Mouse (Mus musculus): ENCODE measurements around the gene Ptms. TPM values are rescaled to one million over a fixed set of nuclear protein-coding genes. Genes with fewer than 3 reads are reported as not detected.

The Ptms gene
- polyA plus RNA-seq, 1 experiment from 2014 or later = 87.8 TPM

GRCm38 (mm10) chr6:124883351-124883750 lies 36.6 kb downstream of the Ptms start:
- H3K36me3 ChIP-seq (ENCODE audit: control insufficient read depth, insufficient read depth, low read length) = no peaks in the 10 kb centered on the region
- no peaks in the 10 kb centered on the region for H3K9me3 ChIP-seq (ENCODE audit: control insufficient read depth, low read length)

GRCm38 (mm10) chr6:124881821-124882220 lies 38.1 kb downstream of the Ptms start:
- H3K9me3 ChIP-seq (ENCODE audit: control insufficient read depth, low read length) = no peaks in the 10 kb centered on the region
- 90% methylated on average over 9 of the region's 9 CpGs for WGBS
- no peak overlapping the region for H3K4me2 ChIP-seq (ENCODE audit: low read depth, low read length)
- H3K9ac ChIP-seq (ENCODE audit: low read depth, low read length) = no peak overlapping the region
- no peak overlapping the region for H3K27ac ChIP-seq (ENCODE audit: low read length)
- no peak overlapping the region for H3K4me3 ChIP-seq (ENCODE audit: low read length)
- H3K4me1 ChIP-seq (ENCODE audit: control insufficient read depth, insufficient read depth, low read length) = no peaks in the 10 kb centered on the region
- no peak for ATAC-seq
- H3K36me3 ChIP-seq (ENCODE audit: control insufficient read depth, insufficient read depth, low read length) = no peaks in the 10 kb centered on the region
- H3K27me3 ChIP-seq (replicated peaks; ENCODE audit: control insufficient read depth, insufficient read depth, low read length) = no peaks in the 10 kb centered on the region

More at GRCm38 (mm10) chr6:124883351-124883750, 36.6 kb downstream of the Ptms start:
- no peaks in the 10 kb centered on the region for H3K27me3 ChIP-seq (replicated peaks; ENCODE audit: control insufficient read depth, insufficient read depth, low read length)
- no peak for ATAC-seq
- no peak overlapping the region for H3K27ac ChIP-seq (ENCODE audit: low read length)
- H3K4me2 ChIP-seq (ENCODE audit: low read depth, low read length) = no peak overlapping the region
- H3K4me1 ChIP-seq (ENCODE audit: control insufficient read depth, insufficient read depth, low read length) = no peaks in the 10 kb centered on the region
- no peak overlapping the region for H3K9ac ChIP-seq (ENCODE audit: low read depth, low read length)
- 78% methylated on average over 10 of the region's 10 CpGs for WGBS
- H3K4me3 ChIP-seq (ENCODE audit: low read length) = no peak overlapping the region

- no peak overlapping the region for H3K27ac ChIP-seq (ENCODE audit: low read length)
These were observed 40.5 kb downstream of the Ptms start for GRCm38 (mm10) chr6:124879390-124879789.

DNA sequence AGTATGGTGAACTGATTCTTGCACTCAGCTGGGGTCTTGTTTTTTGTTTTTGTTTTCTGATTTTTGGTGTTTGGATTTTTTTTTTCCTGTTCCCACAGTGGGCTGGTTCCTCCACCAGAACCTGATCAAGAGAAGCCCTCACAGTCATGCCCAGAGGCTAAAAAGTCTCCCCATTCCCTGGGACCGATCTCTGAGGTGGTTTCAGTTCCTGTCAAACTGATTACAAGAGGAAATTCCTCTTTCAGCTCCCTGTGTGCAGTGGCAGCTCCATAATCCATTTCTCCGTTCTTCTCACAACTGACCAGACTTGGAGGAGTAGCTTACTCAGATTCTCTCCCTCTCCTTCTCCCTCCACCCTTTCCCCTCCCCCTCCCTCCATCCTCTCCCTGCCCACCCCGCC lies 45.6 kb downstream of the Ptms start:
- 53% methylated on average over 2 of the region's 3 CpGs for WGBS
- no peak for ATAC-seq
- H3K4me3 ChIP-seq (ENCODE audit: low read length) = no peak overlapping the region
- no peaks in the 10 kb centered on the region for H3K36me3 ChIP-seq (ENCODE audit: control insufficient read depth, insufficient read depth, low read length)
- H3K4me2 ChIP-seq (ENCODE audit: low read depth, low read length) = no peak overlapping the region
- no peaks in the 10 kb centered on the region for H3K9me3 ChIP-seq (ENCODE audit: control insufficient read depth, low read length)
- no peak overlapping the region for H3K9ac ChIP-seq (ENCODE audit: low read depth, low read length)
- no peaks in the 10 kb centered on the region for H3K27me3 ChIP-seq (replicated peaks; ENCODE audit: control insufficient read depth, insufficient read depth, low read length)
- no peaks in the 10 kb centered on the region for H3K4me1 ChIP-seq (ENCODE audit: control insufficient read depth, insufficient read depth, low read length)
- no peak overlapping the region for H3K27ac ChIP-seq (ENCODE audit: low read length)

More at GRCm38 (mm10) chr6:124879390-124879789, 40.5 kb downstream of the Ptms start:
- no peak for ATAC-seq
- Histone ChIP-seq H3K27me3 (replicated peaks; ENCODE audit: control insufficient read depth, insufficient read depth, low read length) (no peaks in the 10 kb centered on the region), H3K9ac (ENCODE audit: low read depth, low read length) (no peak overlapping the region), H3K36me3 (ENCODE audit: control insufficient read depth, insufficient read depth, low read length) (no peaks in the 10 kb centered on the region), H3K4me2 (ENCODE audit: low read depth, low read length) (no peak overlapping the region), H3K4me1 (ENCODE audit: control insufficient read depth, insufficient read depth, low read length) (no peaks in the 10 kb centered on the region), H3K4me3 (ENCODE audit: low read length) (no peak overlapping the region), H3K9me3 (ENCODE audit: control insufficient read depth, low read length) (no peaks in the 10 kb centered on the region)
- WGBS = 51% methylated on average over 6 of the region's 6 CpGs

DNA sequence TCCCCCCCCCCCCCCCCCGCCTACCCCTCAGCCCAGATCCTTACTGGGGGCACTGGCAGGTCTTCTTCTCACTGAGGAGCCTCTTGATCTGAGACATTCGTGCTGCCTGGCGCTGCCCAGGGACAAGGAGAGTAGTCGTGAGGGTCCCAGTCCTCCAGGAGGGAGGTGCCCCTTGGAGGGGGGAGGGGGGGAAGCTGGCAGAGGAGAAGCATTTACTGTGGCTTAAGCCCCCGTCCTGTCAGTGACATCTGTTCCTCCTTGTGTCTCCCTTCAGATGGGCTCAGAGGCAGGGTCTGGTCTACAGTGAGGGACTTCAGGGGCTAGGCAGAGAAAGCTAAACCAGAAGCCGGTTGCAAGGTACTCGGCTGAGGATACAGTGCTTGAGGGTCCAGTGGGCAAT lies 53.3 kb downstream of the Ptms start:
- Histone ChIP-seq H3K4me2 (ENCODE audit: low read depth, low read length) (no peak overlapping the region), H3K27me3 (replicated peaks; ENCODE audit: control insufficient read depth, insufficient read depth, low read length) (peaks cover 9% of the 10 kb centered on the region; the same call in 1 of the 2 replicates), H3K9me3 (ENCODE audit: control insufficient read depth, low read length) (no peaks in the 10 kb centered on the region), H3K9ac (ENCODE audit: low read depth, low read length) (no peak overlapping the region), H3K4me1 (ENCODE audit: control insufficient read depth, insufficient read depth, low read length) (peaks cover 11% of the 10 kb centered on the region), H3K27ac (ENCODE audit: low read length) (no peak overlapping the region), H3K4me3 (ENCODE audit: low read length) (no peak overlapping the region), H3K36me3 (ENCODE audit: control insufficient read depth, insufficient read depth, low read length) (no peaks in the 10 kb centered on the region)
- ATAC-seq = no peak
- 66% methylated on average over 6 of the region's 7 CpGs for WGBS

- H3K4me2 ChIP-seq (ENCODE audit: low read depth, low read length) = no peak overlapping the region
- no peaks in the 10 kb centered on the region for H3K36me3 ChIP-seq (ENCODE audit: control insufficient read depth, insufficient read depth, low read length)
- no peak overlapping the region for H3K9ac ChIP-seq (ENCODE audit: low read depth, low read length)
- ATAC-seq = no peak
- no peaks in the 10 kb centered on the region for H3K9me3 ChIP-seq (ENCODE audit: control insufficient read depth, low read length)
- peaks cover 11% of the 10 kb centered on the region for H3K4me1 ChIP-seq (ENCODE audit: control insufficient read depth, insufficient read depth, low read length)
- H3K27ac ChIP-seq (ENCODE audit: low read length) = no peak overlapping the region
- WGBS = 48% methylated on average over 18 of the region's 18 CpGs
- peaks cover 9% of the 10 kb centered on the region; the same call in 1 of the 2 replicates for H3K27me3 ChIP-seq (replicated peaks; ENCODE audit: control insufficient read depth, insufficient read depth, low read length)
- H3K4me3 ChIP-seq (ENCODE audit: low read length) = no peak overlapping the region
These were observed 54.0 kb downstream of the Ptms start for GRCm38 (mm10) chr6:124865766-124866362.

Other genes with a start within 250 kb of the Ptms start
- 202 and 222 TPM in 2 replicates for gene Emg1, start 207.9 kb downstream of the Ptms start, polyA plus RNA-seq (2015; fragmentation: Nextera tagmentation; extraction: Ambion mirVana)
- 471 and 489 TPM in 2 replicates for gene Phb2, start 207.8 kb downstream of the Ptms start, polyA plus RNA-seq (2015; fragmentation: Nextera tagmentation; extraction: Ambion mirVana)
- gene Ptpn6, start 181.4 kb downstream of the Ptms start, polyA plus RNA-seq (2015; fragmentation: Nextera tagmentation; extraction: Ambion mirVana) = 20.4 and 22.5 TPM in 2 replicates
- gene Grcc10, start 178.7 kb downstream of the Ptms start, polyA plus RNA-seq (2015; fragmentation: Nextera tagmentation; extraction: Ambion mirVana) = 309 and 334 TPM in 2 replicates
- gene Gm45234, start 164.1 kb downstream of the Ptms start, polyA plus RNA-seq (2015; fragmentation: Nextera tagmentation; extraction: Ambion mirVana) = not detected in 2 replicates
- 8.3 and 8.8 TPM in 2 replicates for gene Atn1, start 163.6 kb downstream of the Ptms start, polyA plus RNA-seq (2015; fragmentation: Nextera tagmentation; extraction: Ambion mirVana)
- 7.1 and 7.9 TPM in 2 replicates for gene Eno2, start 150.4 kb downstream of the Ptms start, polyA plus RNA-seq (2015; fragmentation: Nextera tagmentation; extraction: Ambion mirVana)
- 0.18 and 0.26 TPM in 2 replicates for gene Lrrc23, start 140.4 kb downstream of the Ptms start, polyA plus RNA-seq (2015; fragmentation: Nextera tagmentation; extraction: Ambion mirVana)
- gene Spsb2, start 111.4 kb downstream of the Ptms start, polyA plus RNA-seq (2015; fragmentation: Nextera tagmentation; extraction: Ambion mirVana) = 25.7 and 31.7 TPM in 2 replicates
- gene Tpi1, start 105.8 kb downstream of the Ptms start, polyA plus RNA-seq (2015; fragmentation: Nextera tagmentation; extraction: Ambion mirVana) = 1,250 and 1,271 TPM in 2 replicates
- 106 and 117 TPM in 2 replicates for gene Usp5, start 90.6 kb downstream of the Ptms start, polyA plus RNA-seq (2015; fragmentation: Nextera tagmentation; extraction: Ambion mirVana)
- gene Cdca3, start 90.6 kb downstream of the Ptms start, polyA plus RNA-seq (2015; fragmentation: Nextera tagmentation; extraction: Ambion mirVana) = 153 and 183 TPM in 2 replicates
- 0.70 and 1.7 TPM in 2 replicates for gene Gnb3, start 79.8 kb downstream of the Ptms start, polyA plus RNA-seq (2015; fragmentation: Nextera tagmentation; extraction: Ambion mirVana)
- 5.6 and 7.2 TPM in 2 replicates for gene P3h3, start 62.4 kb downstream of the Ptms start, polyA plus RNA-seq (2015; fragmentation: Nextera tagmentation; extraction: Ambion mirVana)
- gene Gpr162, start 56.1 kb downstream of the Ptms start, polyA plus RNA-seq (2015; fragmentation: Nextera tagmentation; extraction: Ambion mirVana) = 0.75 and 0.77 TPM in 2 replicates
- 0.44 and 0.70 TPM in 2 replicates for gene Cd4, start 31.9 kb downstream of the Ptms start, polyA plus RNA-seq (2015; fragmentation: Nextera tagmentation; extraction: Ambion mirVana)
- 1.9 TPM in 2 replicates for gene Lag3, start 8.4 kb downstream of the Ptms start, polyA plus RNA-seq (2015; fragmentation: Nextera tagmentation; extraction: Ambion mirVana)
- 296 and 299 TPM in 2 replicates for gene Mlf2, start 11.3 kb upstream of the Ptms start, polyA plus RNA-seq (2015; fragmentation: Nextera tagmentation; extraction: Ambion mirVana)
- gene Cops7a, start 45.4 kb upstream of the Ptms start, polyA plus RNA-seq (2015; fragmentation: Nextera tagmentation; extraction: Ambion mirVana) = 170 and 176 TPM in 2 replicates
- 1.9 and 2.0 TPM in 2 replicates for gene Pianp, start 76.6 kb upstream of the Ptms start, polyA plus RNA-seq (2015; fragmentation: Nextera tagmentation; extraction: Ambion mirVana)
- gene Zfp384, start 89.0 kb upstream of the Ptms start, polyA plus RNA-seq (2015; fragmentation: Nextera tagmentation; extraction: Ambion mirVana) = 8.9 and 10.3 TPM in 2 replicates
- gene Ing4, start 119.7 kb upstream of the Ptms start, polyA plus RNA-seq (2015; fragmentation: Nextera tagmentation; extraction: Ambion mirVana) = 96.0 and 105 TPM in 2 replicates
- gene Acrbp, start 129.6 kb upstream of the Ptms start, polyA plus RNA-seq (2015; fragmentation: Nextera tagmentation; extraction: Ambion mirVana) = 9.8 and 10.6 TPM in 2 replicates
- 9.4 and 9.7 TPM in 2 replicates for gene Lpar5, start 147.8 kb upstream of the Ptms start, polyA plus RNA-seq (2015; fragmentation: Nextera tagmentation; extraction: Ambion mirVana)
- gene Chd4, start 175.9 kb upstream of the Ptms start, polyA plus RNA-seq (2015; fragmentation: Nextera tagmentation; extraction: Ambion mirVana) = 41.3 and 44.8 TPM in 2 replicates
- 59.5 and 66.8 TPM in 2 replicates for gene Nop2, start 211.8 kb upstream of the Ptms start, polyA plus RNA-seq (2015; fragmentation: Nextera tagmentation; extraction: Ambion mirVana)
- gene Iffo1, start 225.1 kb upstream of the Ptms start, polyA plus RNA-seq (2015; fragmentation: Nextera tagmentation; extraction: Ambion mirVana) = 4.5 and 5.3 TPM in 2 replicates
- gene Gapdh, start 246.4 kb upstream of the Ptms start, polyA plus RNA-seq (2015; fragmentation: Nextera tagmentation; extraction: Ambion mirVana) = 2,256 and 2,328 TPM in 2 replicates

Data from intestine, embryonic 16.5 days (tissue).